Mouse (Mus musculus): ENCODE measurements around the gene Nosip. TPM values are rescaled to one million over a fixed set of nuclear protein-coding genes. Genes with fewer than 3 reads are reported as not detected.

The Nosip gene
- polyA plus RNA-seq, 1 experiment from 2014 or later, result 67.7 TPM

GRCm38 (mm10) chr7:45046853-45047350, 15.3 kb upstream of the Nosip start:
- Histone ChIP-seq H3K27me3 (ENCODE audit: control insufficient read depth, insufficient read depth, low read depth, low read length) (no peaks in the 10 kb centered on the region), H3K4me1 (ENCODE audit: control insufficient read depth, insufficient read depth, low read length) (peaks cover 9% of the 10 kb centered on the region), H3K4me3 (ENCODE audit: low read depth, low read length) (no peak overlapping the region), H3K9ac (ENCODE audit: low read depth, low read length) (no peak overlapping the region), H3K9me3 (replicated peaks; ENCODE audit: control insufficient read depth, low read length, poor library complexity, severe bottlenecking) (no peaks in the 10 kb centered on the region), H3K36me3 (ENCODE audit: control insufficient read depth, insufficient read depth, low read length) (peaks cover 68% of the 10 kb centered on the region), H3K4me2 (ENCODE audit: low read length) (no peak overlapping the region), H3K27ac (ENCODE audit: low read length) (no peak overlapping the region)
- ATAC-seq, result no peak
- 96% methylated on average over 26 of the region's 26 CpGs for WGBS

- Histone ChIP-seq H3K4me2 (ENCODE audit: low read length) (no peak overlapping the region), H3K27me3 (ENCODE audit: control insufficient read depth, insufficient read depth, low read depth, low read length) (no peaks in the 10 kb centered on the region), H3K9ac (ENCODE audit: low read depth, low read length) (no peak overlapping the region), H3K4me1 (ENCODE audit: control insufficient read depth, insufficient read depth, low read length) (peaks cover 9% of the 10 kb centered on the region), H3K27ac (ENCODE audit: low read length) (no peak overlapping the region), H3K36me3 (ENCODE audit: control insufficient read depth, insufficient read depth, low read length) (peaks cover 62% of the 10 kb centered on the region), H3K9me3 (replicated peaks; ENCODE audit: control insufficient read depth, low read length, poor library complexity, severe bottlenecking) (no peaks in the 10 kb centered on the region), H3K4me3 (ENCODE audit: low read depth, low read length) (no peak overlapping the region)
- ATAC-seq, result no peak
- WGBS, result 96% methylated on average over 14 of the region's 14 CpGs
Measured at GRCm38 (mm10) chr7:45047491-45047890, 14.7 kb upstream of the Nosip start.

- H3K4me2 ChIP-seq (ENCODE audit: low read length), result no peak overlapping the region
- no peak overlapping the region for H3K9ac ChIP-seq (ENCODE audit: low read depth, low read length)
- ATAC-seq, result no peak
- WGBS, result 92% methylated on average over 38 of the region's 38 CpGs
- peaks cover 54% of the 10 kb centered on the region for H3K36me3 ChIP-seq (ENCODE audit: control insufficient read depth, insufficient read depth, low read length)
- no peak overlapping the region for H3K27ac ChIP-seq (ENCODE audit: low read length)
- H3K27me3 ChIP-seq (ENCODE audit: control insufficient read depth, insufficient read depth, low read depth, low read length), result no peaks in the 10 kb centered on the region
- no peak overlapping the region for H3K4me3 ChIP-seq (ENCODE audit: low read depth, low read length)
- H3K9me3 ChIP-seq (replicated peaks; ENCODE audit: control insufficient read depth, low read length, poor library complexity, severe bottlenecking), result no peaks in the 10 kb centered on the region
- peaks cover 9% of the 10 kb centered on the region for H3K4me1 ChIP-seq (ENCODE audit: control insufficient read depth, insufficient read depth, low read length)
Measured at GRCm38 (mm10) chr7:45048001-45048890, 14.0 kb upstream of the Nosip start.

- H3K36me3 ChIP-seq (ENCODE audit: control insufficient read depth, insufficient read depth, low read length), result peaks cover 46% of the 10 kb centered on the region
Measured at GRCm38 (mm10) chr7:45048923-45049657, 13.1 kb upstream of the Nosip start.

GRCm38 (mm10) chr7:45050945-45051600, 11.2 kb upstream of the Nosip start:
- no peaks in the 10 kb centered on the region for H3K27me3 ChIP-seq (ENCODE audit: control insufficient read depth, insufficient read depth, low read depth, low read length)
- peak overlapping the region; percentile 91 for H3K9ac ChIP-seq (ENCODE audit: low read depth, low read length)
- H3K9me3 ChIP-seq (replicated peaks; ENCODE audit: control insufficient read depth, low read length, poor library complexity, severe bottlenecking), result no peaks in the 10 kb centered on the region
- ATAC-seq, result peak; percentile 50
- H3K27ac ChIP-seq (ENCODE audit: low read length), result peak overlapping the region; percentile 99
- peaks cover 35% of the 10 kb centered on the region for H3K36me3 ChIP-seq (ENCODE audit: control insufficient read depth, insufficient read depth, low read length)
- peak overlapping the region; percentile 89 for H3K4me3 ChIP-seq (ENCODE audit: low read depth, low read length)
- peaks cover 16% of the 10 kb centered on the region for H3K4me1 ChIP-seq (ENCODE audit: control insufficient read depth, insufficient read depth, low read length)
- WGBS, result 4% methylated on average over 16 of the region's 16 CpGs
- peak overlapping the region; percentile 65 for H3K4me2 ChIP-seq (ENCODE audit: low read length)

More at GRCm38 (mm10) chr7:45048923-45049657, 13.1 kb upstream of the Nosip start:
- ATAC-seq, result no peak
- Histone ChIP-seq H3K4me1 (ENCODE audit: control insufficient read depth, insufficient read depth, low read length) (peaks cover 13% of the 10 kb centered on the region), H3K4me3 (ENCODE audit: low read depth, low read length) (no peak overlapping the region), H3K27ac (ENCODE audit: low read length) (no peak overlapping the region), H3K27me3 (ENCODE audit: control insufficient read depth, insufficient read depth, low read depth, low read length) (no peaks in the 10 kb centered on the region), H3K9me3 (replicated peaks; ENCODE audit: control insufficient read depth, low read length, poor library complexity, severe bottlenecking) (no peaks in the 10 kb centered on the region), H3K9ac (ENCODE audit: low read depth, low read length) (no peak overlapping the region), H3K4me2 (ENCODE audit: low read length) (no peak overlapping the region)
- WGBS, result 95% methylated on average over 23 of the region's 23 CpGs

- Histone ChIP-seq H3K4me3 (ENCODE audit: low read depth, low read length) (peak overlapping the region; percentile 89), H3K36me3 (ENCODE audit: control insufficient read depth, insufficient read depth, low read length) (peaks cover 31% of the 10 kb centered on the region), H3K27me3 (ENCODE audit: control insufficient read depth, insufficient read depth, low read depth, low read length) (no peaks in the 10 kb centered on the region), H3K27ac (ENCODE audit: low read length) (peak overlapping the region; percentile 99), H3K4me1 (ENCODE audit: control insufficient read depth, insufficient read depth, low read length) (peaks cover 16% of the 10 kb centered on the region), H3K9ac (ENCODE audit: low read depth, low read length) (peak overlapping the region; percentile 91), H3K4me2 (ENCODE audit: low read length) (peak overlapping the region; percentile 65), H3K9me3 (replicated peaks; ENCODE audit: control insufficient read depth, low read length, poor library complexity, severe bottlenecking) (no peaks in the 10 kb centered on the region)
- no peak for ATAC-seq
- WGBS, result 2% methylated on average over 13 of the region's 13 CpGs
Measured at GRCm38 (mm10) chr7:45051601-45051974, 10.6 kb upstream of the Nosip start.

GRCm38 (mm10) chr7:45052181-45052861, 9.9 kb upstream of the Nosip start:
- H3K9me3 ChIP-seq (replicated peaks; ENCODE audit: control insufficient read depth, low read length, poor library complexity, severe bottlenecking), result no peaks in the 10 kb centered on the region
- under 1% methylated on average over 38 of the region's 38 CpGs for WGBS

GRCm38 (mm10) chr7:45052862-45053116, 9.4 kb upstream of the Nosip start, which contains the start of gene Prr12:
TSS of gene Prr12 (minus strand) at chr7:45052881.
- Histone ChIP-seq H3K36me3 (ENCODE audit: control insufficient read depth, insufficient read depth, low read length) (peaks cover 19% of the 10 kb centered on the region), H3K4me2 (ENCODE audit: low read length) (peak within 1 kb of the TSS; percentile 65), H3K9ac (ENCODE audit: low read depth, low read length) (peak within 1 kb of the TSS; percentile 91), H3K27ac (ENCODE audit: low read length) (peak within 1 kb of the TSS; percentile 99), H3K4me3 (ENCODE audit: low read depth, low read length) (peak within 1 kb of the TSS; percentile 89), H3K27me3 (ENCODE audit: control insufficient read depth, insufficient read depth, low read depth, low read length) (no peaks in the 10 kb centered on the region), H3K9me3 (replicated peaks; ENCODE audit: control insufficient read depth, low read length, poor library complexity, severe bottlenecking) (no peaks in the 10 kb centered on the region), H3K4me1 (ENCODE audit: control insufficient read depth, insufficient read depth, low read length) (peaks cover 16% of the 10 kb centered on the region)
- no peak for ATAC-seq
- 2% methylated on average over 14 of the region's 18 CpGs for WGBS

More at GRCm38 (mm10) chr7:45052181-45052861, 9.9 kb upstream of the Nosip start:
- H3K9ac ChIP-seq (ENCODE audit: low read depth, low read length), result peak overlapping the region; percentile 91
- H3K27me3 ChIP-seq (ENCODE audit: control insufficient read depth, insufficient read depth, low read depth, low read length), result no peaks in the 10 kb centered on the region
- peaks cover 16% of the 10 kb centered on the region for H3K4me1 ChIP-seq (ENCODE audit: control insufficient read depth, insufficient read depth, low read length)
- H3K36me3 ChIP-seq (ENCODE audit: control insufficient read depth, insufficient read depth, low read length), result peaks cover 24% of the 10 kb centered on the region
- peak overlapping the region; percentile 99 for H3K27ac ChIP-seq (ENCODE audit: low read length)
- no peak for ATAC-seq
- H3K4me3 ChIP-seq (ENCODE audit: low read depth, low read length), result peak overlapping the region; percentile 89
- peak overlapping the region; percentile 65 for H3K4me2 ChIP-seq (ENCODE audit: low read length)
